Mouse (Mus musculus): ENCODE measurements around the gene Olfr1043. TPM values are rescaled to one million over a fixed set of nuclear protein-coding genes. Genes with fewer than 3 reads are reported as not detected.

Olfr1043 gene
- polyA plus RNA-seq, 1 experiment from 2014 or later, result not detected

DNA sequence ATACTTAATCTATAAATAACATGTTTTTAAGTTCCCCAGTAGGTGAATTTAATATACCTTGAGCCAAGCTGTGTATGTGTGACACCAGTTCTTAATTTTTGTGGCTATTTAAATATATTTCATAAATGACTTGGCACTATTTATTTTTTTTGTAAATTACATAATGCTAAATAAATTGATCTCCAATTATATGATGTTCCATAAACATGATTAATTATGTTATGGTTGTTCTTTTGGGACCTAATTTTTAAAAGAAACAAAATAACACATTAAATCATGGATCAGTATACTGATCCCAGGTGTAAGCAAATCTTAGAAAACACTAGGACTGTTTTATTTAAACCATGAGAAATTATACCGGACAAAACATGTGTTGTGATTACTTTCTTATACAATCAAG, 31.5 kb downstream of the Olfr1043 start, which contains the start of gene Olfr1039:
Gene Olfr1039, minus strand, starts transcription at position 101 of the 400 bp plus-strand sequence.
- WGBS, result 87% methylated on average over 1 of the region's 1 CpGs
- H3K27me3 ChIP-seq (replicated peaks; ENCODE audit: control insufficient read depth, insufficient read depth, low read length), result no peaks in the 10 kb centered on the region

More for the DNA sequence above, 31.5 kb downstream of the Olfr1043 start, which contains the start of gene Olfr1039:
- DNase-seq (ENCODE audit: low spot score) (no peak), ATAC-seq (ENCODE audit: low read depth) (no peak)
- Histone ChIP-seq H3K4me2 (ENCODE audit: low read depth, low read length) (no peak within 1 kb of the TSS), H3K36me3 (ENCODE audit: control insufficient read depth, insufficient read depth, low read length) (no peaks in the 10 kb centered on the region), H3K9ac (ENCODE audit: low read depth, low read length) (no peak within 1 kb of the TSS), H3K4me3 (ENCODE audit: low read depth, low read length) (no peak within 1 kb of the TSS), H3K4me1 (ENCODE audit: control insufficient read depth, insufficient read depth, low read length) (no peaks in the 10 kb centered on the region), H3K27ac (replicated peaks; ENCODE audit: low read depth, low read length) (no peak within 1 kb of the TSS), H3K9me3 (ENCODE audit: control insufficient read depth, low read length) (no peaks in the 10 kb centered on the region)

Other genes starting within 250 kb of the Olfr1043 start
- gene Olfr1026, start 246.0 kb downstream of the Olfr1043 start, polyA plus RNA-seq (2014; fragmentation: Nextera tagmentation; extraction: Ambion mirVana), result 0.13 TPM in 1 of 2 replicates, not detected in the other
- gene Olfr1028, start 217.1 kb downstream of the Olfr1043 start, polyA plus RNA-seq (2014; fragmentation: Nextera tagmentation; extraction: Ambion mirVana), result not detected in 2 replicates
- not detected in 2 replicates for gene Olfr1029, start 193.6 kb downstream of the Olfr1043 start, polyA plus RNA-seq (2014; fragmentation: Nextera tagmentation; extraction: Ambion mirVana)
- gene Olfr1030, start 188.2 kb downstream of the Olfr1043 start, polyA plus RNA-seq (2014; fragmentation: Nextera tagmentation; extraction: Ambion mirVana), result 0.07 TPM in 1 of 2 replicates, not detected in the other
- gene Olfr1031, start 177.2 kb downstream of the Olfr1043 start, polyA plus RNA-seq (2014; fragmentation: Nextera tagmentation; extraction: Ambion mirVana), result 0.22 TPM in 1 of 2 replicates, not detected in the other
- gene Olfr1032, start 162.0 kb downstream of the Olfr1043 start, polyA plus RNA-seq (2014; fragmentation: Nextera tagmentation; extraction: Ambion mirVana), result not detected in 2 replicates
- 1.6 and 2.2 TPM in 2 replicates for gene Olfr1033, start 146.9 kb downstream of the Olfr1043 start, polyA plus RNA-seq (2014; fragmentation: Nextera tagmentation; extraction: Ambion mirVana)
- gene Olfr1034, start 121.7 kb downstream of the Olfr1043 start, polyA plus RNA-seq (2014; fragmentation: Nextera tagmentation; extraction: Ambion mirVana), result 0.04 TPM in 2 replicates
- not detected in 2 replicates for gene Olfr1036, start 93.5 kb downstream of the Olfr1043 start, polyA plus RNA-seq (2014; fragmentation: Nextera tagmentation; extraction: Ambion mirVana)
- gene Olfr1037, start 80.1 kb downstream of the Olfr1043 start, polyA plus RNA-seq (2014; fragmentation: Nextera tagmentation; extraction: Ambion mirVana), result not detected in 2 replicates
- gene Olfr1039, start 31.6 kb downstream of the Olfr1043 start, polyA plus RNA-seq (2014; fragmentation: Nextera tagmentation; extraction: Ambion mirVana), result not detected in 2 replicates
- not detected in 2 replicates for gene Olfr1040, start 20.8 kb downstream of the Olfr1043 start, polyA plus RNA-seq (2014; fragmentation: Nextera tagmentation; extraction: Ambion mirVana)
- gene Olfr1042, start 5.7 kb downstream of the Olfr1043 start, polyA plus RNA-seq (2014; fragmentation: Nextera tagmentation; extraction: Ambion mirVana), result not detected in 2 replicates
- 0.09 TPM in 1 of 2 replicates, not detected in the other for gene Olfr1044, start 10.3 kb upstream of the Olfr1043 start, polyA plus RNA-seq (2014; fragmentation: Nextera tagmentation; extraction: Ambion mirVana)
- gene Olfr52, start 18.2 kb upstream of the Olfr1043 start, polyA plus RNA-seq (2014; fragmentation: Nextera tagmentation; extraction: Ambion mirVana), result not detected in 2 replicates
- not detected in 2 replicates for gene Olfr1045, start 35.5 kb upstream of the Olfr1043 start, polyA plus RNA-seq (2014; fragmentation: Nextera tagmentation; extraction: Ambion mirVana)
- gene Olfr1046, start 51.8 kb upstream of the Olfr1043 start, polyA plus RNA-seq (2014; fragmentation: Nextera tagmentation; extraction: Ambion mirVana), result not detected in 2 replicates
- gene Olfr1047, start 63.9 kb upstream of the Olfr1043 start, polyA plus RNA-seq (2014; fragmentation: Nextera tagmentation; extraction: Ambion mirVana), result not detected in 2 replicates
- gene Olfr1048, start 72.8 kb upstream of the Olfr1043 start, polyA plus RNA-seq (2014; fragmentation: Nextera tagmentation; extraction: Ambion mirVana), result 0.29 TPM in 1 of 2 replicates, not detected in the other
- not detected in 2 replicates for gene Olfr1049, start 90.8 kb upstream of the Olfr1043 start, polyA plus RNA-seq (2014; fragmentation: Nextera tagmentation; extraction: Ambion mirVana)
- gene Olfr1051, start 111.6 kb upstream of the Olfr1043 start, polyA plus RNA-seq (2014; fragmentation: Nextera tagmentation; extraction: Ambion mirVana), result not detected in 2 replicates
- 0.11 TPM in 1 of 2 replicates, not detected in the other for gene Olfr1052, start 124.9 kb upstream of the Olfr1043 start, polyA plus RNA-seq (2014; fragmentation: Nextera tagmentation; extraction: Ambion mirVana)
- not detected in 2 replicates for gene Olfr1053, start 147.8 kb upstream of the Olfr1043 start, polyA plus RNA-seq (2014; fragmentation: Nextera tagmentation; extraction: Ambion mirVana)
- gene Olfr1054, start 167.9 kb upstream of the Olfr1043 start, polyA plus RNA-seq (2014; fragmentation: Nextera tagmentation; extraction: Ambion mirVana), result not detected in 2 replicates
- not detected in 2 replicates for gene Olfr1055, start 182.8 kb upstream of the Olfr1043 start, polyA plus RNA-seq (2014; fragmentation: Nextera tagmentation; extraction: Ambion mirVana)
- 0.21 TPM in 1 of 2 replicates, not detected in the other for gene Olfr1056, start 194.9 kb upstream of the Olfr1043 start, polyA plus RNA-seq (2014; fragmentation: Nextera tagmentation; extraction: Ambion mirVana)
- not detected in 2 replicates for gene Olfr1057, start 210.9 kb upstream of the Olfr1043 start, polyA plus RNA-seq (2014; fragmentation: Nextera tagmentation; extraction: Ambion mirVana)
- 0.18 and 0.22 TPM in 2 replicates for gene Olfr1058, start 221.0 kb upstream of the Olfr1043 start, polyA plus RNA-seq (2014; fragmentation: Nextera tagmentation; extraction: Ambion mirVana)
- not detected in 2 replicates for gene Olfr1061, start 246.5 kb upstream of the Olfr1043 start, polyA plus RNA-seq (2014; fragmentation: Nextera tagmentation; extraction: Ambion mirVana)

Data from embryonic facial prominence, embryonic 14.5 days (tissue).